Mouse (Mus musculus) heart, postnatal 0 days (tissue): ENCODE results near the gene Sf3b3. TPM values are rescaled to one million over a fixed set of nuclear protein-coding genes. Genes with fewer than 3 reads are reported as not detected.

Experiments
- ATAC-seq: fragments of 200-750 bp; cut with Nextera tagmentation; 2 replicates; pipeline ENCODE4 v1.8.0; 2017; ENCODE audit warnings: low read depth, moderate number of reproducible peaks, moderate library complexity; ENCODE audit not compliant: insufficient read depth
- DNase-seq: peaks from one replicate; pipeline ENCODE4 v3.0.0-alpha.2; 2016; ENCODE audit warnings: low spot score
- H3K27ac ChIP-seq: fragments of 300-500 bp; sonication (generic); 2 replicates; pipeline ENCODE4 v1.5.1; 2014; ENCODE audit warnings: low read depth, mild to moderate bottlenecking
- H3K27me3 ChIP-seq: fragments of 300-500 bp; sonication (generic); 2 replicates; pipeline ENCODE4 v1.6.1; 2014; ENCODE audit warnings: low read length, mixed read lengths; ENCODE audit not compliant: control insufficient read depth, insufficient read depth
- H3K36me3 ChIP-seq: fragments of 300-500 bp; sonication (generic); replicated peaks from 2 replicates; pipeline ENCODE4 v1.6.1; 2014; ENCODE audit warnings: low read length, mixed read lengths; ENCODE audit not compliant: control insufficient read depth, insufficient read depth
- H3K4me1 ChIP-seq: fragments of 300-500 bp; sonication (generic); 2 replicates; pipeline ENCODE4 v1.6.1; 2014; ENCODE audit warnings: antibody characterized with exemption; ENCODE audit not compliant: control insufficient read depth, insufficient read depth
- H3K4me2 ChIP-seq: fragments of 300-500 bp; sonication (generic); 2 replicates; pipeline ENCODE4 v1.6.1; 2014; ENCODE audit warnings: low read depth, mild to moderate bottlenecking, low read length, moderate library complexity
- H3K4me3 ChIP-seq: fragments of 300-500 bp; sonication (generic); 2 replicates; pipeline ENCODE4 v1.5.1; 2014; ENCODE audit warnings: low read depth, low read length
- H3K9ac ChIP-seq: fragments of 300-500 bp; sonication (generic); replicated peaks from 2 replicates; pipeline ENCODE4 v1.6.1; 2014; ENCODE audit warnings: low read depth, low read length, mixed read lengths
- H3K9me3 ChIP-seq: fragments of 300-500 bp; sonication (generic); replicated peaks from 2 replicates; pipeline ENCODE4 v1.6.1; 2016; ENCODE audit warnings: low read length; ENCODE audit not compliant: control insufficient read depth
- CTCF ChIP-seq: IDR thresholded peaks from 2 replicates; pipeline ENCODE4 v1.5.1; 2016; ENCODE audit warnings: antibody characterized with exemption, control low read depth, low read depth
- EP300 ChIP-seq: IDR thresholded peaks from 2 replicates; pipeline ENCODE4 v1.6.1; 2016; ENCODE audit warnings: antibody characterized with exemption, low read depth
- WGBS: fragments of 180-500 bp; shearing (Covaris S2); extraction: QIAGEN DNeasy Blood & Tissue Kit; methylation state at CpG from one replicate; pipeline ENCODE4 v1.1.7; 2014; 5-methylcytosine and 5-hydroxymethylcytosine counted together
- polyA plus RNA-seq: library from polyadenylated mRNA; unstranded; fragments of >200 nt; fragmentation: Nextera tagmentation; extraction: Ambion mirVana; gene quantifications from 2 replicates; pipeline ENCODE4 v1.2.1, GENCODE M21; 2015
- total RNA-seq: library from RNA; depleted of rRNA; stranded (reverse); fragments of >200 nt; gene quantifications from 2 replicates; pipeline ENCODE4 v1.2.3, GENCODE M21; 2014; ENCODE audit warnings: low replicate concordance

Gene Sf3b3
- total and polyA plus RNA-seq, 2 experiments from 2014 or later: 32.9 to 47.3 TPM

DNA sequence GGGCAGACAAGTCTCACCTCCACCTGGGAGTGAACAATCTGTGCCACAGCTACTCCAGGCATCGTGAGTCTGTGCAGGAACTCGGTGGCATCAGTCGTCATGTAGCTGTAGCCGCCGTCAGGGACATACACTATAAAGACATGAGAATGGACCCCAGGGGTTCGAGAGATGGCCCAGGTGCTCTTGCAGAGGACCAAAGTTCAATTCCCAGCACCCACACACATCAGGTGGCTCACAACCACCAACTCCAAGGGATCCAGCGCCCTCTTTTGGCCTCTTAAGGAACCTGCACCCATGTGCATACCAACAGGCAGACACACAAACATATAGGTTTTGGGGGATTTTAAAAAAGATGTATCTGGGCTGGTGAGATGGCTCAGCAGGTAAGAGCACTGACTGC, 45.5 kb upstream of the Sf3b3 start:
- no peak for DNase-seq
- H3K27ac ChIP-seq: no peak overlapping the region
- no peaks in the 10 kb centered on the region for H3K9me3 ChIP-seq
- no peak overlapping the region for H3K9ac ChIP-seq
- H3K4me1 ChIP-seq: no peaks in the 10 kb centered on the region
- no peak overlapping the region for H3K4me3 ChIP-seq
- no peaks in the 10 kb centered on the region for H3K27me3 ChIP-seq
- TF ChIP-seq CTCF (no peak), EP300 (no peak)
- peaks cover 15% of the 10 kb centered on the region; the same call in 1 of the 2 replicates for H3K36me3 ChIP-seq
- no peak for ATAC-seq
- 88% methylated on average over 7 of the region's 7 CpGs for WGBS
- no peak overlapping the region for H3K4me2 ChIP-seq

DNA sequence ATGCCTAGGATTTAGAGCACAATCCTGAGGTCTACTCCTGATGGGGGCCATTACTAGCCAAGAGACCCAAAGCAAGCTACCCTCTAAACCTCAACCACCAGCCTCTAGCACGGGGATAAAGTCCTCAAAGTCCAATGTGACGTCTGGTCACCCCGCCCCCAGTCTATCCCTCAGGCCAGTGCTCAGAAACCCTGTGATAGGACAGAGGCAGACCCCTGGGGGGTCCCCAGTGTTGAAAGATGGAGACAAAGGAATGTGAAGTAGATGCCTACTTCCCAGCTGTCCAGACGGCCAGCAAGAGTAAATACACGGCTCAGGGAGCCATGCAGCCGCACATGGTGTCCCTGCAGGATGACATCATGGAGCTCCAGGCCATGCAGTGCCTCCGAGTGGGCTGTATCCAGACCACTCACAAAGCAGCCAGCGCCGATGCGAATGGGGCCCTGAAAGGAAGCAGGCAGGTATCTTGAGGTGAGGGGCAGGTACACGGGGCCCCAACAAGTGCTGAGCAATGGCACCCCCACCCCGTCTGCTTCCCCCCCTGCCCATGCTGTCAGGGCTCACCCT, 43.4 kb upstream of the Sf3b3 start:
- Histone ChIP-seq H3K4me1 (no peaks in the 10 kb centered on the region), H3K9ac (no peak overlapping the region), H3K27ac (no peak overlapping the region), H3K27me3 (no peaks in the 10 kb centered on the region), H3K4me3 (no peak overlapping the region), H3K9me3 (no peaks in the 10 kb centered on the region), H3K36me3 (peaks cover 15% of the 10 kb centered on the region; the same call in 1 of the 2 replicates), H3K4me2 (no peak overlapping the region)
- TF ChIP-seq EP300: no peak
- no peak for TF ChIP-seq CTCF
- DNase-seq (no peak), ATAC-seq (no peak)
- 59% methylated on average over 12 of the region's 12 CpGs for WGBS

DNA sequence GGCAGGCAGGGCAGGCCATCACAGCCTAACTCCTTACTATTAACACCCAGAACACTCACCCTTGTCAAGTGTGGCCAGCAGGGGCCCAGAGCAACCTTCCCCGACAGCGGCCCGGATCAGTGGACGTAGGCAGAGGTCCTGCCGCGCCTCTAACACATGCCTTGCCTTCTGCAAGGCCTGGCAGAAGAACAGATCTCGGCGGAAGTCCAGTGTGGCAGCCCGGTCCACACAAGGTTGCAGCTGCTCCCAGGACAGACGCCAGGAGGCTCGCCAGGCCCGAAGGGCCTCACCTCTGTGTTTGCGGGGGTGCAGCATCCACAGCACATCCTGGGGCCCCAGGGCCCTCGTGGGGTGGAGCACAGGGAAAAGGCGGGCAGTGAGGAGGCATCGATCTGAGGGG, 42.3 kb upstream of the Sf3b3 start:
- Histone ChIP-seq H3K27ac (no peak overlapping the region), H3K4me1 (no peaks in the 10 kb centered on the region), H3K4me3 (no peak overlapping the region), H3K9me3 (no peaks in the 10 kb centered on the region), H3K27me3 (no peaks in the 10 kb centered on the region), H3K36me3 (peaks cover 21% of the 10 kb centered on the region), H3K9ac (no peak overlapping the region), H3K4me2 (no peak overlapping the region)
- 81% methylated on average over 16 of the region's 16 CpGs for WGBS
- ATAC-seq (no peak), DNase-seq (no peak)
- no peak for TF ChIP-seq CTCF
- TF ChIP-seq EP300: no peak

DNA sequence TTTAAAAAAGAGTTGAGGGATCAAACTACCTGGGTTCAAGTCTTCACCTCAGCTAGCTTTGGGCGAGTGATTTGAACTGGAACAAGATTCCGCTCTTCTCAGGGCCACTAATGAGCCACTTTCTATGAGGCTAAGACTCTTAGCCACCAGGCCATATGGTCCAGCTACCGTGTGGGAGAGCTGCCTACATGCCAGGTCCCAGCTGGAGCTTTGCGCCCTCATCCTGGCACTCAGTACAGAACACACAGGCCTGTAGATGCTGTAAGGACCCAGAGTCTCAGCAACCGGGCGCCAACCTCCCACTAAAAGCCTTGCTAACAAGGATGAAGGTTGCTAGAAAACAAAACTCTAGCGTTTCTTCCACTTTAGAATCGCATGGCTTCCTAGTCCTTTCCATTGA, 41.9 kb upstream of the Sf3b3 start:
- no peak for TF ChIP-seq EP300
- no peak for TF ChIP-seq CTCF
- 92% methylated on average over 8 of the region's 8 CpGs for WGBS
- H3K36me3 ChIP-seq: peaks cover 25% of the 10 kb centered on the region

DNA sequence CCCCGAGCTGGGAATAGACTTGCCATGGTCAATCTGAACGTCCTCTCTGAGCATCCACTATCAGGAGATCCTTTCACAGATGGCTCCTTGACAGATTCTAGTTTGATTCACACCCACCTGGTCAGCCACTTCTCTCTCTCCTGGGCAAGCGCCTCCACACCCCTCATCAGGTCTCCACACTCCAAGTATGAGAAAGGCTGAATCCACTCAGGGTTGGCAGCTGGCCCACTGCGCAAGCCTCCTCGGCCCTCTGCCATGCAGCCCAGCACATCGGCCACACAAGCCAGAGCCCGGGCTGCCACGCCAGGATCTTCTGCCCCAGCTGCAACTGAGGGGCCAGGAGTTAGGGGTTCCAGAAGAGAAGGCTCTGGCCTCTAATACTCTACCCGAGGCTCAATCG, 41.0 kb upstream of the Sf3b3 start:
- Histone ChIP-seq H3K4me3 (no peak overlapping the region), H3K9ac (no peak overlapping the region), H3K27me3 (no peaks in the 10 kb centered on the region), H3K36me3 (peaks cover 29% of the 10 kb centered on the region), H3K4me1 (no peaks in the 10 kb centered on the region), H3K27ac (no peak overlapping the region), H3K4me2 (no peak overlapping the region), H3K9me3 (no peaks in the 10 kb centered on the region)
- DNase-seq (no peak), ATAC-seq (no peak)
- 83% methylated on average over 10 of the region's 10 CpGs for whole genome bisulfite sequencing
- TF ChIP-seq CTCF: no peak
- no peak for TF ChIP-seq EP300

More for the DNA sequence above, 41.9 kb upstream of the Sf3b3 start:
- Histone ChIP-seq H3K4me1 (no peaks in the 10 kb centered on the region), H3K27me3 (no peaks in the 10 kb centered on the region), H3K9me3 (no peaks in the 10 kb centered on the region), H3K4me2 (no peak overlapping the region), H3K4me3 (no peak overlapping the region), H3K27ac (no peak overlapping the region), H3K9ac (no peak overlapping the region)
- ATAC-seq: no peak
- DNase-seq: no peak

DNA sequence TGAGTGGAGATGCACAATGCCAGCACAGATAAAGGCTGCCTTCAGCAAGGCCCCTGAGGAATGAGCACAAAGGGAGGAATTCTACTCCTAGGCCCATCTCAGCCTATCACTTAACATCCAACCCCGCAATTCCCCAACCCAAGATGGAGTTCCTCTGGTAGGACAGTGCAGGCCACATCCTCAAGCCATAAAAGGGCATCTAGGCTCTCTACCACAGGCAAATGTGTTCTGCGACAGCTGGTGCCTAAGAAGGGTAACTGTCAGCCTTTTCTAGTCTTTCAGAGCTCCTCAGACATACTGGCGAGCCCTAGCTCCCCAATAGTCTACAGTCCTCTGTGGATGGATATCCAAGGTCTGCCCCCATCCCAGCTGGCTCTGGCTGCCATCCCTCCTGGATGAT, 40.0 kb upstream of the Sf3b3 start:
- WGBS: 85% methylated on average over 3 of the region's 3 CpGs
- Histone ChIP-seq H3K9ac (no peak overlapping the region), H3K4me2 (no peak overlapping the region), H3K36me3 (peaks cover 38% of the 10 kb centered on the region), H3K4me1 (no peaks in the 10 kb centered on the region), H3K4me3 (no peak overlapping the region), H3K27me3 (no peaks in the 10 kb centered on the region), H3K9me3 (no peaks in the 10 kb centered on the region), H3K27ac (no peak overlapping the region)
- ATAC-seq: no peak
- no peak for DNase-seq
- no peak for TF ChIP-seq EP300
